Mouse (Mus musculus) small intestine, adult 2 months (tissue): ENCODE results near the gene Stx1b. TPM values are rescaled to one million over a fixed set of nuclear protein-coding genes. Genes with fewer than 3 reads are reported as not detected.

Source experiments
- H3K27ac ChIP-seq: fragments of 200-500 bp; 2 replicates; pipeline ENCODE4 v1.5.1; 2012; ENCODE audit warnings: low read depth, low read length, control low read depth, inconsistent platforms; ENCODE audit not compliant: insufficient read depth
- H3K27me3 ChIP-seq: fragments of 200-500 bp; 2 replicates; pipeline ENCODE4 v1.6.1; 2012; ENCODE audit warnings: mild to moderate bottlenecking, moderate library complexity, low read length, inconsistent platforms; ENCODE audit not compliant: control insufficient read depth, insufficient read depth
- H3K36me3 ChIP-seq: fragments of 200-500 bp; 2 replicates; pipeline ENCODE4 v1.6.1; 2012; ENCODE audit warnings: mild to moderate bottlenecking, low read length, control low read depth, inconsistent platforms; ENCODE audit not compliant: control insufficient read depth, insufficient read depth
- H3K4me1 ChIP-seq: fragments of 200-500 bp; 2 replicates; pipeline ENCODE4 v1.6.1; 2012; ENCODE audit warnings: low read length, inconsistent platforms, mixed read lengths; ENCODE audit not compliant: control insufficient read depth, insufficient read depth, insufficient read length
- H3K4me3 ChIP-seq: fragments of 200-500 bp; 2 replicates; pipeline ENCODE4 v1.5.1; 2012; ENCODE audit warnings: low read depth, mild to moderate bottlenecking, control low read depth, inconsistent platforms, low read length, moderate library complexity
- CTCF ChIP-seq: fragments of 200-500 bp; IDR thresholded peaks from 2 replicates; pipeline ENCODE4 v1.5.1; 2012; ENCODE audit warnings: low read depth, mild to moderate bottlenecking, control low read depth, inconsistent platforms, low read length, moderate library complexity, mixed read lengths; ENCODE audit not compliant: insufficient replicate concordance, insufficient read length; ENCODE audit errors: extremely low read depth
- POLR2A ChIP-seq: fragments of 200-500 bp; IDR thresholded peaks from 2 replicates; pipeline ENCODE4 v1.6.1; 2012; ENCODE audit warnings: low read depth, mild to moderate bottlenecking, control low read depth, inconsistent platforms, low read length, moderate library complexity
- WGBS: fragments of 180-500 bp; shearing (Covaris S2); methylation state at CpG from one replicate; pipeline ENCODE4 v1.1.7; 2018; 5-methylcytosine and 5-hydroxymethylcytosine counted together
- polyA plus RNA-seq: library from polyadenylated mRNA; depleted of rRNA; stranded (reverse); fragments of >200 nt; gene quantifications from 2 replicates; pipeline ENCODE4 v1.2.3, GENCODE M21; 2012

Stx1b gene
- polyA plus RNA-seq, 1 experiment: 1.8 TPM

DNA sequence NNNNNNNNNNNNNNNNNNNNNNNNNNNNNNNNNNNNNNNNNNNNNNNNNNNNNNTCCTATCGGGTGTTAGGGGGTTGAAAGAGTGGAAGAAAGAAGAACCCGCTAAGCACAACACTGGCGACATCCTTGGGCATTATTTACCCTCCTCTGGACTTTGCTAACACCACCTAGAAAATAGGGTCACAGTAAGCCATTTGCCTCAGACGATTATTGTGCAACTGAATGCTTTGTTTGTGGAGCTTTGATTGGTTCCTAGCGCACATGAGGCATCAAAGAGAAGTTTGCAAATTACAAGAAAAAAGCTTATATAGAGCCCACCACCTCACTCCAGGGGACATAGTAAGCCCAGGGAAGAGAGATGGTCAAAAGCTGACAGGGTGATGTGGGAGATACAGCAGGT lies 15.5 kb downstream of the Stx1b start:
- no peak for TF ChIP-seq CTCF
- no peak for TF ChIP-seq POLR2A
- Histone ChIP-seq H3K4me3 (no peak overlapping the region), H3K27me3 (no peaks in the 10 kb centered on the region), H3K27ac (no peak overlapping the region), H3K4me1 (peaks cover 27% of the 10 kb centered on the region), H3K36me3 (no peaks in the 10 kb centered on the region)
- 67% methylated on average over 5 of the region's 5 CpGs for WGBS

DNA sequence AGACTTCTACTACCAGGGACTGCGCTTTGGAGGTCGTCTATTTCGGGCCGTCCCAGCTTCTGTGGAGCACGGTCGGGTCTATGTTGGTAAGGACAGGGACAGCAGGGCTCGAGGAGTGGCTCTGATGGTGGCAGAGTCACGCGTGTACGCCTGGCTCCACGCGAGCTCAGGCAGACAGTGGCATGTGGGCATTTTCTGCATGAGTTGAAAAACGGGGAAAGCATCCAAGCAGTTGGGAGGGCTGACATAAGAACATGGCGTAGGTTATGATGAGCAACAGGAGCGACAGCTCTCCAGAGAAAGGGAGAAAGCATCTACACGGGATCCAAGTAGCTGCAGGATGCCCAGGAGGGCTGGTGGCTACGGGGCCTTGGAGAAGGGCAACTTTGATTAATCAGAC lies 22.0 kb downstream of the Stx1b start:
- Histone ChIP-seq H3K36me3 (peaks cover 27% of the 10 kb centered on the region), H3K4me1 (peaks cover 21% of the 10 kb centered on the region), H3K4me3 (no peak overlapping the region), H3K27ac (no peak overlapping the region), H3K27me3 (no peaks in the 10 kb centered on the region)
- 91% methylated on average over 17 of the region's 17 CpGs for WGBS
- TF ChIP-seq POLR2A (no peak), CTCF (no peak)

DNA sequence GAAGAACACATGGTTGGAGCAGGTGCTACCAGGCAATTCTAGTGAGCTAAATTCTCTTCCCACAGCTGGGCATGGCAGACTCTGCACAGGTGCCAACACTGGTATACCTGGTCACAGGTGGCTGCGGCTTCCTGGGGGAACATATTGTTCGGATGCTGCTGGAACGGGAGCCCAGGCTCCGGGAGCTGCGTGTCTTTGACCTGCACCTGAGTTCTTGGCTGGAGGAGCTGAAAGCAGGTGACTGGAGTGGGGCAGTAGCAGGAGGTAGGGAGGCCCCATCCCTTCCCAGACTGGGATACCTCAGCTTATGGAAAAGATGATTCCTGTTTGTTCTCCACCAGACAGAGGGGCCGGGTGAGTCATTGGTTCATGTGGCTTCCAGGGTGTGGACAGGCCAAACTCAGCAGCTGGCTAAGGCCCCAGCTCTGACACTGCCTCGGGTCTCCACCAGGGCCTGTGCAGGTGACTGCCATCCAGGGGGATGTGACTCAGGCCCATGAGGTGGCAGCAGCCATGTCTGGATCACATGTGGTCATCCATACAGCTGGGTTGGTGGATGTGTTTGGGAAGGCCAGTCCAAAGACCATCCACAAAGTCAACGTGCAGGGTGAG lies 23.2 kb downstream of the Stx1b start:
- Histone ChIP-seq H3K4me3 (peak overlapping the region; percentile 53), H3K27ac (peak overlapping the region; percentile 3), H3K27me3 (no peaks in the 10 kb centered on the region), H3K4me1 (peaks cover 18% of the 10 kb centered on the region; the same call in 1 of the 2 replicates), H3K36me3 (peaks cover 38% of the 10 kb centered on the region)
- TF ChIP-seq POLR2A: no peak
- no peak for TF ChIP-seq CTCF
- 27% methylated on average over 8 of the region's 8 CpGs for WGBS

DNA sequence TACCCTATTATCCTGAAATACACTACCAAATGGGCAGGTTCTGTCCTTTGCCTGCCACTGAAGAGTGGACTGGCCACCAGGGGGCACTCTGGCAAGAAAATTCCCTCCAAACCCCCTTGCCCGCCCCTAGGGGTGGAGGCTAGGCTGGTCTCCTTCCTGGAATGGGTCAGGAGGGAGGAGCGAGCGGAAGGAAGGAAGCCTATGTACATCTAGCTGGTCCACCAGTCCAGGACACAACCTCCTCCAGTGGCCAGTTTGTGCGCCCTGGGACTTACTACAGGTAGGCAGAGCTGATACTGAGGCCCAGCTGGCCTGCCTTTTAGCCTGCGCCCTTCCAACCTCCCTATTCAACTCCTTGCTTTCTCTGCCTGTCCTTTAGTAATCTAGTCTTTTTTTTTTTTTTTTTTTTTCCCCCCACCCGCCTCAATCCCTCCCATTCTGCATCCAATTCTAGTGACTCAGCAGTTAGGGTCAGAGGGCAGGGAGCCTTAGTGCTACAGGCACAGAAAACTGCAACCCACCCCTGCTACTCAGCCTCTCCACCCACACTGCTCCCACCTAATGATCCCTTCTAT lies 23.8 kb downstream of the Stx1b start, which contains the start of gene Hsd3b7:
Hsd3b7 (plus strand) TSS at position 170 of the 575 bp plus-strand sequence.
- H3K4me1 ChIP-seq: peaks cover 18% of the 10 kb centered on the region; the same call in 1 of the 2 replicates
- H3K27ac ChIP-seq: peak within 1 kb of the TSS; percentile 3
- TF ChIP-seq CTCF (peak; percentile 99), POLR2A (peak; percentile 60)
- 4% methylated on average over 6 of the region's 6 CpGs for WGBS
- H3K27me3 ChIP-seq: no peaks in the 10 kb centered on the region
- H3K36me3 ChIP-seq: peaks cover 44% of the 10 kb centered on the region
- peak within 1 kb of the TSS; percentile 53 for H3K4me3 ChIP-seq

DNA sequence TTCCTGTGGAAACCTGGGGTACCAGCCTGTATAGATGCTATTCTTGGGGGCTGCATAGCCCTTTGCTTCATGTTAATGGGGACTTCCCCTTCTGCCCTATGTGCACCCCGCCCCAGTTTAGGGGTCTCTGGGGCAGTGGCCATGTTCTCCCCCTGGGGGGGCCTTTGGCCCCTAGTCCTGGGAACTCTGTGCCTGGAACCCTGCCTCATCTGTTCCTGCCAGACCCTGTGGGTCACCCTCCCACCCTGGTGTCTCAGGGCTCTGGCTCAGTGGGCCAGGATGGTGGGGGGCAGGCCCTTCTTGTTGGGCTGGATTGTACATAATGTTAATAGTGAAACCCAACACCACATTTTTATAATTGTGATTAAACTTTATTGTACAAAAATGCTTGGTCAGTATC lies 24.6 kb downstream of the Stx1b start:
- TF ChIP-seq CTCF (no peak), POLR2A (no peak)
- Histone ChIP-seq H3K4me1 (peaks cover 12% of the 10 kb centered on the region; the same call in 1 of the 2 replicates), H3K27me3 (no peaks in the 10 kb centered on the region), H3K27ac (no peak overlapping the region), H3K4me3 (no peak overlapping the region), H3K36me3 (peaks cover 51% of the 10 kb centered on the region)
- WGBS: 92% methylated on average over 1 of the region's 1 CpGs

DNA sequence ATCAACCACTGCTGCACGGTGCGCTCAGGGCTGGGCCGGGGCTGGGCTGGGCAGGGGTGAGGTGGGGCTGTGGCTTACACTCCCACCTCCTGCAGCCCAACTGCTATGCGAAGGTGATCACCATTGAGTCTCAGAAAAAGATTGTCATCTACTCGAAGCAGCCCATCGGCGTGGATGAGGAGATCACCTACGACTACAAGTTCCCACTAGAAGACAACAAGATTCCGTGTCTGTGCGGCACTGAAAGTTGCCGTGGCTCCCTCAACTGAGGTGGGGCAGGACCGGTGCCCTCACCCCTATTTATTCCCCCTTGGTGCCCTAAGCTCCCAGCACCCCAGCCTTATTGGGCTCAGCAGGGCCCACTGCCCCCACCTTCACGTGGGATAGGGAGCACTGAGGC lies 25.1 kb downstream of the Stx1b start:
- TF ChIP-seq CTCF (no peak), POLR2A (no peak)
- H3K4me1 ChIP-seq: peaks cover 7% of the 10 kb centered on the region; the same call in 1 of the 2 replicates
- no peaks in the 10 kb centered on the region for H3K27me3 ChIP-seq
- 90% methylated on average over 13 of the region's 13 CpGs for WGBS
- H3K27ac ChIP-seq: no peak overlapping the region
- H3K36me3 ChIP-seq: peaks cover 51% of the 10 kb centered on the region
- H3K4me3 ChIP-seq: no peak overlapping the region

DNA sequence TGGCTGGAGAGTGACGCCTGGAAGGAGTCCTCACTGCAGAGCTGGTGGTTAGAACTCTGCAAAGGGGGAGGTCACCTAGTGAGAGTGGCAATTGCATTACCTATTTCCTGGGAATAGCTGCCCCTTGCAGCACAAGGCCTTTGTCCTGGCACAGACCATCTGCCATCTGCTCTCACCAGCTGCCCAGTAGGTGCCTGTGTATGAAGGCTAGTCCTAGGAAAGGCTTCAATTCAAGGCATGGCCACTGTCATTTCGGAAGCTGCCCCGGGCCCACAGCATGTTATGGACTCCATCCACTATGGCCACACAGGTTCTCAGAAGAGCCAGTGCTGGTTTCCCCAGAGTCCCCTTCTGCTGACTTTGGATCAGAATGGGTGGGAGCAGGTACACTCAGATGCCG lies 25.8 kb downstream of the Stx1b start:
- Histone ChIP-seq H3K4me3 (no peak overlapping the region), H3K27me3 (no peaks in the 10 kb centered on the region), H3K4me1 (peaks cover 7% of the 10 kb centered on the region; the same call in 1 of the 2 replicates), H3K36me3 (peaks cover 55% of the 10 kb centered on the region), H3K27ac (no peak overlapping the region)
- 81% methylated on average over 4 of the region's 4 CpGs for WGBS
- TF ChIP-seq POLR2A (no peak), CTCF (no peak)
